In the genomic region with DNA sequence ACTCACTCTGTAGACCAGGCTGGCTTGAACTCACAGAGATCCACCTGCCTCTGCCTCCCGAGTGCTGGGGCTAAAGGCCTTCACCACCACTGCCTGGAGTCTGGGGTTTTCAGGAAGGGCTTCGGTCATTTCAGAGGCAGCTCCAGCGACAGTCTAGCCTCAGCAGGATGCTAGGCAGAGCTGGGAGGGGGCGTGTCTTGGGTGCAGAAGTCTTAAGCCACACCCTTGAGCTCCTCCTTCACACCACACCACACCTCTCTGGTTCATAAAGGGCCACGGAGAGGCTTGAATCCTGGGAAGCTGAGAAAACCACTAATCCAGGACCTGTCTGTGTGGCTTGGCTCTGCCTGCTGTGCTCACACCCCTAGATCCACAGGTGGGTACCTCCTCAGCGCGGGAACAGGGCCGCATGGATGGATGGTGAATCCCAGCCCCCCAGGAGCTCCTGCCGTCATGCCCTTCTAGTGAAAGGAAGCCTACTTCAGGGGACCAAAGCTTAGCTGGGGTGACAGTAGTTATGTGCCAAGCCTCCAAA, we compare ENCODE assay signal across 8 mouse cellular contexts. TPM values are rescaled to one million over a fixed set of nuclear protein-coding genes. Genes with fewer than 3 reads are reported as not detected.
A peak's percentile ranks its signal among the peaks of the same experiment; 100 is the strongest.
DNase-seq lines count a peak whose midpoint lies in the region; ATAC-seq and TF ChIP-seq lines count a peak whose summit lies in the region.

A gene (plus strand): TSS at position 293 of the 535 bp plus-strand sequence.

- no peaks in the 10 kb centered on the region for H3K27me3 ChIP-seq in kidney, embryonic 15.5 days
- H3K27me3 ChIP-seq in liver, embryonic 14.5 days (ENCODE audit: control insufficient read depth, insufficient read depth, low read length), result no peaks in the 10 kb centered on the region
- H3K27me3 ChIP-seq in neural tube, embryonic 14.5 days (ENCODE audit: control insufficient read depth, insufficient read depth, low read length), result no peaks in the 10 kb centered on the region

- 0 out of 2 replicates have a peak within 1 kb of the TSS, but pooled peaks have one; percentile 9 for H3K4me2 ChIP-seq in kidney, embryonic 15.5 days
- no peak within 1 kb of the TSS for H3K4me2 ChIP-seq in liver, embryonic 14.5 days (ENCODE audit: low read depth)
- no peak within 1 kb of the TSS for H3K4me2 ChIP-seq in neural tube, embryonic 14.5 days (ENCODE audit: low read depth, low read length)

- H3K27ac ChIP-seq in kidney, embryonic 15.5 days, result no peak within 1 kb of the TSS
- no peak within 1 kb of the TSS for H3K27ac ChIP-seq in liver, embryonic 14.5 days
- no peak within 1 kb of the TSS for H3K27ac ChIP-seq in neural tube, embryonic 14.5 days (ENCODE audit: low read depth, low read length)

- no peak within 1 kb of the TSS for H3K9ac ChIP-seq in kidney, embryonic 15.5 days
- no peak within 1 kb of the TSS for H3K9ac ChIP-seq in liver, embryonic 14.5 days (replicated peaks)
- H3K9ac ChIP-seq in neural tube, embryonic 14.5 days (replicated peaks; ENCODE audit: low read depth, low read length), result no peak within 1 kb of the TSS

- no peak; the same call in 1 of the 2 replicates for ATAC-seq in kidney, embryonic 15.5 days (replicated peaks; ENCODE audit: low FRiP score)
- ATAC-seq in inflammation-experienced regulatory T-cells, adult 6 months, result no peak
- peak; percentile 55; the same call in 1 of the 2 replicates for ATAC-seq in liver, embryonic 14.5 days (ENCODE audit: insufficient read depth)
- no peak for ATAC-seq in neural tube, embryonic 14.5 days (ENCODE audit: low read depth)

- peak within 1 kb of the TSS; percentile 11 for H3K4me3 ChIP-seq in kidney, embryonic 15.5 days (replicated peaks)
- no peak within 1 kb of the TSS for H3K4me3 ChIP-seq in liver, embryonic 14.5 days (ENCODE audit: insufficient read depth in 1 of 2, low read depth in 2 of 2, low read length in 2 of 2)
- no peak within 1 kb of the TSS for H3K4me3 ChIP-seq in neural tube, embryonic 14.5 days (ENCODE audit: low read depth, low read length)

- intact Hi-C loops in gastrocnemius, postnatal 14 days (cut with DNase I; ENCODE audit: low total_unique reads), result no loop called here

- TF ChIP-seq CTCF in liver, embryonic 14.5 days (IDR thresholded peaks at IDR 0.05; ENCODE audit: low read depth), result no peak

- no peak for TF ChIP-seq EP300 in liver, embryonic 14.5 days (IDR thresholded peaks at IDR 0.05; ENCODE audit: low read depth)

- 24% methylated on average over 9 of the region's 9 CpGs for WGBS in kidney, embryonic 15.5 days
- 25% methylated on average over 9 of the region's 9 CpGs for WGBS in liver, embryonic 14.5 days (ENCODE audit: insufficient replicate concordance)
- 23% methylated on average over 9 of the region's 9 CpGs for WGBS in neural tube, embryonic 14.5 days

- peaks cover 46% of the 10 kb centered on the region for H3K4me1 ChIP-seq in kidney, embryonic 15.5 days
- H3K4me1 ChIP-seq in liver, embryonic 14.5 days (replicated peaks; ENCODE audit: control insufficient read depth in 2 of 2, insufficient read depth in 2 of 2, low read length in 1 of 2), result peaks cover 0 to 7% of the 10 kb centered on the region in 2 experiments; a peak in 2 of 4 replicates
- H3K4me1 ChIP-seq in neural tube, embryonic 14.5 days (ENCODE audit: control insufficient read depth, insufficient read depth, low read length), result peaks cover 8% of the 10 kb centered on the region

- H3K36me3 ChIP-seq in kidney, embryonic 15.5 days, result no peaks in the 10 kb centered on the region
- no peaks in the 10 kb centered on the region for H3K36me3 ChIP-seq in liver, embryonic 14.5 days (replicated peaks; ENCODE audit: control insufficient read depth, insufficient read depth, low read depth)
- H3K36me3 ChIP-seq in neural tube, embryonic 14.5 days (ENCODE audit: control insufficient read depth, insufficient read depth, low read length), result no peaks in the 10 kb centered on the region

- no peaks in the 10 kb centered on the region for H3K9me3 ChIP-seq in kidney, embryonic 15.5 days (replicated peaks)
- H3K9me3 ChIP-seq in liver, embryonic 14.5 days (ENCODE audit: control insufficient read depth, low read length), result no peaks in the 10 kb centered on the region
- H3K9me3 ChIP-seq in neural tube, embryonic 14.5 days (ENCODE audit: control insufficient read depth, low read length), result no peaks in the 10 kb centered on the region

- no peak for DNase-seq in kidney, postnatal 14 days
- DNase-seq in adrenal gland, postnatal 4 days (ENCODE audit: low spot score in 2 of 2), result no peak
- no peak for DNase-seq in gastrocnemius, postnatal 14 days
- DNase-seq in liver, embryonic 14.5 days (ENCODE audit: low read depth in 3 of 3, low spot score in 3 of 3), result no peak
- no peak for DNase-seq in ovary, adult 18-20 months (ENCODE audit: low spot score)

RNA-seq across cellular contexts. Expression of the gene that starts here (rescaled TPM):
- polyA plus RNA-seq in kidney, embryonic 15.5 days (2015; fragmentation: Nextera tagmentation; extraction: Ambion mirVana), result 78.2 and 89.0 TPM in 2 replicates
- total RNA-seq in adrenal gland, postnatal 4 days (2021), result 100 to 1,000 TPM; 168 to 190 TPM
- 10 to 100 TPM; 18.7 to 19.4 TPM for total RNA-seq in gastrocnemius, postnatal 14 days (2021)
- 10 to 100 TPM; 21.7 to 30.1 (median 25.1) TPM for polyA plus RNA-seq in inflammation-experienced regulatory T-cells, adult 6 months (2017; shearing (Covaris generic))
- 21.7 and 27.7 TPM in 2 replicates for polyA plus RNA-seq in liver, embryonic 14.5 days (2012; rRNA removed)
- 18.1 and 21.4 TPM in 2 replicates for polyA plus RNA-seq in liver, embryonic 14.5 days (2014; fragmentation: Nextera tagmentation; extraction: Ambion mirVana)
- polyA plus RNA-seq in neural tube, embryonic 14.5 days (2014; fragmentation: Nextera tagmentation; extraction: Ambion mirVana), result 70.9 and 80.5 TPM in 2 replicates

Comparison
In these comparisons a context has a peak if more than half of its experiments do, and no peak if none do; other contexts are left out.
1. RNA of the gene that starts here (total RNA-seq): 168 to 190 TPM in adrenal gland, postnatal 4 days; 18.7 to 19.4 TPM in gastrocnemius, postnatal 14 days; every median in the first group is over 4 times any median in the second.